Mouse (Mus musculus): ENCODE data around the gene Nipal3.
A peak's percentile ranks its signal among the peaks of the same experiment; 100 is the strongest.

Gene Nipal3

DNA sequence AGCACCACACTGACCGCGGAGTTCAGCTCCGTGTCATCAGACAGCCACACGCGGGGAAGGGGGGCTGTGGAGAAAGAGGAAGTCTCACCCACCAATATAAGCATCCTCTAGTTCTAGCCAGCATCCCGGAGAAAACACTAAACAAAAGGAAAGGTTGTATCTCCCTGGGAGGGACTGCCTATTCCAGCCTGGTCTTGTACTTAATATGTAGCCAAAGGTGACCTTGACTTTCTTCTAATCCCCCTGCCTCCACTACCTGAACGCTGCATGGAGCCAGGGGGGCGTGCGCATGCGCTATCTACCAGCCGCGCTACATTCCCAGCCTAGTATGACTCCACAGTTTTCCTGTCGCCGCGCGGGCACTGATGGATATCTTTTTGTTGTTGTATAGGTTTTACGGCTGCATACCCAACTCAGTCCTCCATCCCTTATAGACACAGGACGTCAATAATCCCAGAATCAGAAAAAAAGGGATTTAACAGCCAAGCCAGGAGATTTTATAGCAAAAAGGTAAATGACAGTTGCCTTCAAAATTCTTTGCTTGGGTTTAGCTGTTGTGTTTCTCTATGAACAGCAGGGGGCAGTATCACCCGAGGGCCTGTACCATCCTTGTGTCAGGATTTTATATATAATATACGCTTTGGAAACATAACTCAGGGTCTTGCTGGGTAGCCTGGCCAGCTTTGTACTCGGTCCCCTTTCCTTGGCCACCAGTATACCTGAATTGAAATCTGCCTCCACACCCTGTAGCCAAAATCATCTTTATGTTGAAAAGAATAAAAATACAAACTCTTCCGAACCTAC, 12.9 kb upstream of the Nipal3 start:
- no peak for DNase-seq (ENCODE audit: low read depth in 2 of 2, low spot score in 2 of 2)

DNA sequence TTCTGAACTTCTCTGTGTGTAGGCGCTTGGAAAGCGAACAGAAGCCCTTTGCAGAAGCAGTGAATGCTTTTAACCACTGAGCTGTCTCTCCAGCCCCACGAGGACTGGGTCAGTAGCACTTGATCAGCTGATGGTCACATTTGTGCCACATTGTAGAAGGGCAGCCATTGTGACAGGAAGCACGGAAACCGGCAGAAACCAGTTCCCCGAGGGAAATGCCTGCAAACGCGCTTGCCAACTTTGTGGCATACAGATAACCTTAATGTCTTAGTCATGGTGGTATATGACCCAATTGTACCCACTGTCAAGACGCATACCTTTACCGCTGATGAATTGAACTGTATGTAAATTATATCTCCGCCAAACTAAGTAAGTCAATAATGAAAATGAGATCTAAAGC, 11.0 kb upstream of the Nipal3 start:
- DNase-seq (ENCODE audit: low read depth in 2 of 2, low spot score in 2 of 2) = no peak

DNA sequence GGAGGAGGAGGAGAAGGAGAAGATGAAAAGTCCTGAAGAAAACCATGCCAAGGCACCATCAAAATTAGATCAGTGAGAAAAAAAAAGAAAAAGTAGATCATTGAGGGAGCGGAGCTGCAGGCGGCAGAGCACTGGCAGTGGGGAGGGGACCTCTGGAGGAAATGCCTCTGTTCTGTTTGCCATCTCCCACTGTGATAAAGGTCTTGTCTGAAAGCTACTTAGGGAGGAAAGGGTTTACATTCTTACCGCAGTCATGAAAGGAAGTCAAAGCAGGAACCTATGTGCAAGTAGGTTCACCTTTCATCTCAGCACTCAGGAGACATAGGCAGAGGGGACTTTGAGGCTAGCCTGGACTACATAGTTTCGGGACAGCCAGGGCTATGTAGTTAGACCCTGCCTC, 6.7 kb upstream of the Nipal3 start:
- DNase-seq (ENCODE audit: low read depth in 2 of 2, low spot score in 2 of 2) = no peak

DNA sequence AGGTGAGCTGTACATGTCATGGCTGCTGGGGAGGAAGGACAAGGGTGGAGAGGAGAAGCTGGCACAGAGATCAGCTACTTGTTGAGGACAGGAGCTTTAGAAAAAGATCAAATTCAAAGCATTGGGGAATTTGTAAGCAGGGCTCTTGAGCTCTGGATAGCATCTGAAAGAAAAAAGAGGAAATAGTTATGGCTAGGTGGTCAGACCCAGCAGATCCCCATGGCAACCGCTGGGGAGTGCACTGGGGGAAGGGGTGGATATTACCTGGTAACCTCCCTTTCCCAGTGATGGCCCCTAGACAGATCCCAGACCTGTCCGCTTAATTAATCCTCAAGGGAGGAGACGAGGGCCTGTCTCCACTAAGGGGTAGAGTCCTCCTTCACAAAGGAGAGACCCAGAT, 5.0 kb upstream of the Nipal3 start:
- no peak for DNase-seq (ENCODE audit: low read depth in 2 of 2, low spot score in 2 of 2)

DNA sequence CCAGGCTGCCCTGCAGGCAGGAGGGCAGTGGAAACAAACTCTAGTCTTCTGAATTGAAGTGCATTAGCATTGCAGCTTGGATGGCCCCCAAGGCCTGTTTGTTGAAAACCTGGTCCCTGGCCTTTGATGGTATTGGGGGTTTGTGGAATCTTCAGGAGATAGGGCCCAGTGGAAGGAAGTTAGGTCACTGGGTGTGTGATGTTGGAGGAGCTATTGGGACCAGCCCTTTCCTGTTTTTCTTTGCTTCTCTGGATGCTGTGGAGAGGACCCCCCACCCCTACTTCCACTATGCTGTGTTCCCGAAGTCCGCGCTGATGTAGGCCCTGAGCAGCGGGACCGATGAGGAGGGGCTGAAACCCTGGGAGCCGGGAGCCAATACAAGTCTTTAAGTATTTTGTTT, 3.3 kb upstream of the Nipal3 start:
- no peak for DNase-seq (ENCODE audit: low read depth in 2 of 2, low spot score in 2 of 2)

DNA sequence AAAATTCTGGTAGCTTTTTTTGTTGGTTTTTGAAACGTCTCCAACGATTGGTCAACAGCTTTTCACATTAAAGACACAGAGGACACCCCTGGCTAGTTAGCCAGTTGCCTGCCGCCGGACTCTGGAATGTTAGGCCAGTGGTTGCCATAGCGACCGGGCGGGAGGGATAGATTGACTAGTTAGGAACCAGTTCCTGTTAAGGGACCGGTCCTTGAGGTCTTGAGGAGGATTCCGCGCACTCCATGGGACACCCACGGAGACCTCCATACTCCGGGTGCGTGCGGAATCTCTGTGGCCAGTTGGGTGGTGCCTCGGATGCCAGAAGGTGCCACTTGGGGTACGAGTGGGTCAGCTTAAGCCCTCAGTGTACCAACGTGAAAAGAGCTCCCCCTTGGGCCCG, 972 bp upstream of the Nipal3 start:
- DNase-seq (ENCODE audit: low read depth in 2 of 2, low spot score in 2 of 2) = no peak

DNA sequence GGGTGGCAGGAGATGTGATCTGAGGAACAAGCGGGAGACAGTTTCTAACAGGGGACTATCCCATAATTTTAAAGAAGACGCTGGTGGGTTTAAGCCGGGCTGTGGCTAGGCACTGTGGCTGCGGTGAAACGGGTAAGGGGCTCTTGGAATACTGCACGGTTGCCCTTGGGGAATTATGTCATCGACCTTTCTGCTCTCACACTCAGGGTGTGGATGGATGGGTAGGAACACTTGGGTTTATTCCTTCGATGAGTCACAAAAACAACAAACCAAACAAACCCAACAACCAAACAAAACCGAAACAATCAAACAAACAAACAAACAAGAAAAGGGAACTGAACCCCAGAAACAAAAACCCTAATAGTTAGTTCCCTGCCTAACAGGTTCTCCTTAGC, 556 bp upstream of the Nipal3 start:
- DNase-seq (ENCODE audit: low read depth in 2 of 2, low spot score in 2 of 2) = no peak

DNA sequence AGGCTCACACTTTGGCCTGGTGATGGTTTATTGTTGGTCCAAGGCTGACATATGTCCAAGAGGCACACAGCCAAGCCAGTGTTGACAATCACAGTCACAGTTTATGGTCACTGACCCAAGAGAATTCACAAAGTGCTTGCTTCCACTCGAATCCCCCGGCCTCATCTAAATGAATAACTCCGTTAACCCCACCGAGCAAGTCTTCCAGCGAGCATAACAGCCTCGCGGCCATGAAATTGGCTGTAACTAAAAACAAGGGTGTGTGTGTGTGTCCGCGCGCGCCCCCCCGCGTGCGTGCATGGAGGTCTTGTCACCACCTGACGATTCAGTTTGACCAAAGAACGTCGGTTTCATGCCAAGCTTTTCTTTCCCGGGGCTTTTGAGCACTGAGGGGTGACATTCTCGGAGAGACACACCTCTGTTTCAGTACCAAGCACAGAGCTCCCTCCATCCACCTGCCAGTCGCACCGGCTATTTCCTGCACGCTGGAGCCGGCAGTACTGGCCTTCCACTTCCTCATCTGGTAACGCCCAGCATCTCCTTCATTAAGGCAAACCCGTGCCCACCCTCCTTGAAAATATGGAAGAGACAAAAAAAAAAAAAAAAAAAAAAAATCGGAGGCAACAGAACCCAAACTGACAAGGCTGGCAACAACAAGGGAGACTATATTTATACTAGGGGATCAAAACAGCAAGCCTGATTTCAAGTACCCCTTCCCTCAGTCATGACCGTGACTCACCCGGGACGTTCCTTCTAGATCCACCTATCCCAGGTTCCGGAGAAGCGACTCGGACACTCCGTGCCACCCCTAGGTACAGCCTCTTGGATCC, 932 bp downstream of the Nipal3 start:
- DNase-seq (ENCODE audit: low read depth in 2 of 2, low spot score in 2 of 2) = no peak

DNA sequence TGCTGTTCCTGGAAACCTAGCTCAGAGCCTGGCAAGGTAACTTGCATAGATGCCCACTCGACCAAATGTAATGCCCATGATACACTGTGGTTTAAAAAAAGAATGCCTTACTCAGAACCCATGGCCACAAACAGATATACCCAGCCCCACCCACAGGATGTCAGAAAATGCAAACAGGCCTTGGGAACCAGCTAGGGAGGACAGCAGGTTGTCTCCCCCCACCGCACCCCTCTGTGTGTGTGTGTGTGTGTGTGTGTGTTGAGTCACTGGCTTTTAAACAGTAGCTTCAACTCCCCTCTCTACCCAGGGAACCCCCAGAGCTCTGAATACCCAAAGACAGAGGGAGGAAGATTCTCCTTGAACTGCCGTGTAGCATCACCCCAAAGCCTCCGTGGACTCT, 1.6 kb downstream of the Nipal3 start:
- DNase-seq (ENCODE audit: low read depth in 2 of 2, low spot score in 2 of 2) = no peak

DNA sequence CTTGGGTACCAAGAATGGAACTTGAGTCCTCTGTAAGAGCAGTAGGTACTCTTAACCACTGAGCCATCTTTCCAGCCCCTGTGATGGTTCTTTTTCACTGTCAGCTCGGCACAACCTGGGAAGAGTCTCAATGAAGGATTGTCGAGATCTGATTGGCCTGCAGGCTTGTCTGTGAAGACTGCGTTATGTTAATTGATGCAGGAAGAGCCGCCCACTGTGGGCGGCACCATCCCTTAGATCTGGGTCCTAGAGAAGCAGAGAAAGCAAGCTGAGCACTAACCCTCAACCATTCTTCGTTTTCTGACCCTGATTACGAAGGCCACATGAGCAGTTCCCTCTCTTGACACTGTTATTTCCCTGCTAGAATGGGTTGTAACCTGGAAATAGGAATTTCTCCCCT, 5.6 kb downstream of the Nipal3 start:
- DNase-seq (ENCODE audit: low read depth in 2 of 2, low spot score in 2 of 2) = no peak

DNA sequence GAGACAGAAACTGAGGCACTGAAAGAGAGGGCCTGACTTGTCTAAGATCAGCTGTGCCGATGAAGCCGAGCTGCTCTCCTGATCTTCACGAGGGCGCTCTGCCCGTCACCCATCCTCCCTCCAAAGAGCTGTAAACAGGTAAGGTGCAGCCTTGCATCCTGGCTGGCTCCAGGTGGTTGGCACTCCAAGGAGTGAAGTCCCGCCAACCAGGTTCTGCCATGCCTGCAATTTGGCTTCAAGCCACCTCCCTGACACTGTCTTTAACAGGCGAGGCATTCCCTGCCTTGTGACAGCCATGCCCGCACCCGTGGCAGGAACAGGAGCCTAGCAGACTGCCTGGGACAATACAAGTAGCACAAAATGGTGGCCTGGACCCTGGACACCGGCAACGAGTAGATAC, 8.5 kb downstream of the Nipal3 start:
- no peak for DNase-seq (ENCODE audit: low read depth in 2 of 2, low spot score in 2 of 2)

DNA sequence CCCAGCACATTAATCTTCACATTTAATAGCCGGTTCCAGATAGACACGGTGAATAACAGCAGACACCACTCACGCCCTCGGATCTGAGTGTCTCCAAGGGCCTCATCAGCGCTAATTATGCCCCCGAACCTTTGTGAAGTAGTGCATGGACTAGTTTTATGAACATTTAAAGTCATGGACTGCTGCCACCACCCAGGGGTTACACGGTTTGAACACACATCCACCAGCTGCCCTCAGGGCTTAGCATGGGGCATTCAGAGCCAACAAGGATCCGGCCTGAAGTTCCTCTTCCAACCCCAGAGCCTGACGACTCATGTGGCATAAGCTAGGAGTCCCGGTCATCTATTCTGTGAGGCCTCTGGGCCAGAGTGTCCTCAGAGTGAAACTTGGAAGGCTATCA, 9.8 kb downstream of the Nipal3 start:
- DNase-seq (ENCODE audit: low read depth in 2 of 2, low spot score in 2 of 2) = no peak

DNA sequence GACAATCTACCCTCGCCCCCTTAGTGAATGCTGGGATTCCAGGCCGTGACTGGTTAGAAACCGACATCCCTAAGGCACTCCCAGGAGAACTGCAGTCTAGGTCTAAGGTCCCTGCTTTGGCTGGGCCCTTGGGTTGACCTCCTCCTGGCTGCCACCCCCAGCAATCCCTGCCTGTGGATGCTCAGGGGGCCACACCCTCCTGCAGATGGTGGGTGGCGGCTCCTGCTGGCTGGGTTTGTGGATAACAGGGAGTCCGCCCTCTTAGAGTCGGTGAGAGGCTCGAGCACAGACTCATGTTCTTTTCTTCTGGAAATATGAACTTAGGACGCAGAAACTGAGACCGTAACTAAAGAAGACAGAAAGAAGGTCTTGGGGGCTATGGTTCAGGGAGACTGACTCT, 14.5 kb downstream of the Nipal3 start:
- DNase-seq (ENCODE audit: low read depth in 2 of 2, low spot score in 2 of 2) = no peak

DNA sequence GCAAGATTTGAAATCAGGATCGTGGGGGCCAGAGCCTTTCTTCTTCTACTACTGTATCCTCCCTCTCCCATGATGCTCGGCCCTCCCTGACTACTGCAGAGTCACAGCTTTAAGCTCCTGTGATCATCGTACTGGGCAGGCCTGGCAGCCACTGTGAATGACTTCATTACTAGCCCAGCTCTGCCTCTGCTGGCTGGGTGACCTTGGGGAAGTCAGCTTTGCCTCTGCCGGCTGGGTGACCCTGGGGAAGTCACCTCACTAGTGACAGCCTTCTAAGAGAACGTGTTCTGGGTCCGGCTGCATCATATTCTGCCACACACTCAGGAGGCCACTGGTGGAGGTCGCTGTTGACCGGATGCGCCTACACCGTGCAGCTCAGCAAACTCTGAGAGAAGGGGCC, 17.0 kb downstream of the Nipal3 start:
- DNase-seq (ENCODE audit: low read depth in 2 of 2, low spot score in 2 of 2) = no peak

DNA sequence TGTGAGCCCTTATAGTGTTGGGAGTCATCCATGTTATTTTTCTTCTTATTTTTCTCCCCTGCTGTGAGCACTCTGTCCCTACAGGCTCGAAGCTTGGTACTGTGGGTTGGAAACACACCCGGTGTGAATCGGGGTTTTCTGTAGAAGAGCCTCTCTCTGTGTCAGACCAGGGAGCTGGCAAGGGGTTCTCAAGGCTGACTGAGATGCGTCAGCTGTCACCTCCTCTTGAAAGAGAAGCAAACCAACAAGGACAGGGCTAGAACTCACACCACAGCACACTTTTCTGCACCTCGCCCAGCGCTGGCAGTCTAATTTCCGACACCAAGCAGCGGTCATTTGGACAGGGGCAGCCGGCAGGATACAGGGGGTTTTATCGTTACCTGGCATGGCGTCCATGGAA, 31.4 kb downstream of the Nipal3 start:
- no peak for DNase-seq (ENCODE audit: low read depth in 2 of 2, low spot score in 2 of 2)

DNA sequence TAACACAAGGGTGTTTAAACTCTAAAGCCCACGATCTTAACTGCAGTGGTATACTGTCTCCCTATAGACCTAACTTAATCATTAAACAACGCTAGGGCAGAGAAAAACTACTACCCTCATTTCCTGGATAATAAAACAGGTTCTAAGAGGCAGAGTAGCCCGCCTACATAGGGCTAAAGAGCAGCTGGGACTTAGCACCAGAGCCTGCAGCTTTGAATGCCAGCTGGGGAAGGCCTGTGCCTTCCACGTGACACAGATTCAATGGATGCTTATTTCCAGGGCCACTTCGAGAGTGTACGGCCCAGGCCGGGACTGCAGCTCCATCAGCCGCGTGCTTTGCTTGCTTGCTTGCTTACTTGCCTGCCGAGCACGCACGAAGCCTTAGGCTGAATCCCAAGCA, 41.3 kb downstream of the Nipal3 start:
- no peak for DNase-seq (ENCODE audit: low read depth in 2 of 2, low spot score in 2 of 2)

DNA sequence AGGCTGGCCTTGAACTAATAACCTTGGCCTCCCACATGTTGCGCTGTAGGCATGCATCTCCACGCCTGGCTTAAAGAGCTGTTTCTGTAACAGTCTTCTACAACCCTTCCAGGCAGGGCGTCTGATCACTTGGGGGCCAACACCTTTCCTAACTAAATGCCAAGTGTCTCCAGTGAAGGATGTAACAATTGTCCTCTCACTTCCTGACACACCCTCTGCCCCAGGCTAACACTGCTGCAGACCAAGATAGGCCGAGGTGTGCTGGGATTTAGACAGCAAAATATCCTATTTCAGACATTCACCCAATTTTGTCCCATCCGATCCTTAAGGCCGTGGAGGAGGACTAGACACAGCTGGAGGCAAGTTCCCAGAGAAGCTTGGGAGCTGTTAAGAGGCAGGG, 41.7 kb downstream of the Nipal3 start:
- no peak for DNase-seq (ENCODE audit: low read depth in 2 of 2, low spot score in 2 of 2)

DNA sequence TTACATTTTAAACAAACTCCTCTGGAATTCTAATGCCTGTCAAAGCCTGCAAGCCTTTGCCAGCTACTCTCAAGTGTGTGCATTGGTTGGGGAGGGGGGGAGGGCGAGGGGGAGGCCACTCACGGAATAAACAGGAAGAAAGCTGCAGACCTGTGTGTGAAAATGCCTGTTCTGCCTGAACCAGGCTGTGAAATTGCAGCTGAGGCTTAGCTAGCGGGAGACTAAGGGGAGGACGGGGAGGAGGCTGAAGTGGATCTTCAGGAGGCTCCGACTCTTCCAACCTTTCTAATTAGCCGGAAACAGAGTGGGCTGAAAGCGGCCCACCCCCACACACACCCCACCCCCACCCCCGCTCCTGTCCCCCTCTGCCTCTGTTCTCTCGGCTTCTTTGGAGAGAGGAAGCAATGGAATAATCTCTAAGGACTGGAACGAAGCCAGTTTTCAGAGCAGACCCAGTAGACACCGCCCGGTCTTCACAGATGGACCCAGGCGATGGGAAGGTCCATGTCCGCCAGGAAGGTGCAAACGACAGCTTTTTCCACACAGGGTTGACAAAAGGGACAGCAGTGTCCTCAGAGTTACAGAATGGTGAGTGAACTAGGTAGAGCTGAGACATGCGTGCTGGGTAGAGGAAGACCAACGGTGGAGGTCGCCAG, 43.4 kb downstream of the Nipal3 start:
- DNase-seq (ENCODE audit: low read depth in 2 of 2, low spot score in 2 of 2) = no peak

DNA sequence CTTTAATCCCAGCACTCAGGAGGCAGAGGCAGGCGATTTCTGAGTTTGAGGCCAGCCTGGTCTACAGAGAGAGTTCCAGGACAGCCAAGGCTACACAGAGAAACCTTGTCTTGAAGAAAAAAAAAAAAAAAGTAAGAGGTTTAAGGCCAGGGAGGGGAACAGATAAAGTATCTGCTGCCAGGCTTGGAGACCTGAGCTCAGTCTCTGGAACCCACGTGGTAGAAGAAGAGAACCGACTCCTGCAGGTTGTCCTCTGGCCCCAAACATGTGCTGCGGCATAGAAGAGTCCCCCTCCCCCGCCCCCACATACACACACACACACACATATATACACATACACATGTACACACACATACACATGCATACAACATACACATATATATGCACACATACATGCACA, 52.4 kb downstream of the Nipal3 start:
- no peak for DNase-seq (ENCODE audit: low read depth in 2 of 2, low spot score in 2 of 2)

DNA sequence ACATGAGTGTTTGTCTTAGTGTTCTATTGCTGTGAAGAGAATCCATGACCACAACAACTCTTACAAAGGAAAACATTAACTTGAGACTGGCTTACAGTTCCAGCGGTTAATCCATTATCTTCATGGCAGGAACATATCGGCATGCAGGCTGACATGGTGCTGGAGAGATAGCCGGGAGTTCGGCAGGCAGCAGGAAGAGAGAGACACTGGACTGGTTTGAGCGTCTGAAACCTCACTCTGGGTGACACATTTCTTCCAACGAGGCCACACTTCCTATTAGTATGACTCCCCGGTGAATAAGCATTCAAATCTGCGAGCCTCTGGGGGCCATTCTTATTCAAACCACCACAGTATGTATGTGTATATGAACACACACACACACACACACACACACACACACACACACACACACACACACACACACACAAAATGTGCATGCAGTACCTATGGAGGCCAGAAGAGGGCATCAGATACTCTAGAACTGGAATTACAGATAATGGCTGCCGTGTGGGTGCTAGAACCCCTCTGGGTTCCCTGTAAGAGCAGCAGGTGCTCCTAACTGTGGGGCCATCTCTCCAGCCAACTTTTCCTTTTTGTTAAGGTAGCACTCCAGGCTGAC, 54.8 kb downstream of the Nipal3 start:
- peak; percentile 45 to 51 for DNase-seq (ENCODE audit: low read depth in 2 of 2, low spot score in 2 of 2)

DNA sequence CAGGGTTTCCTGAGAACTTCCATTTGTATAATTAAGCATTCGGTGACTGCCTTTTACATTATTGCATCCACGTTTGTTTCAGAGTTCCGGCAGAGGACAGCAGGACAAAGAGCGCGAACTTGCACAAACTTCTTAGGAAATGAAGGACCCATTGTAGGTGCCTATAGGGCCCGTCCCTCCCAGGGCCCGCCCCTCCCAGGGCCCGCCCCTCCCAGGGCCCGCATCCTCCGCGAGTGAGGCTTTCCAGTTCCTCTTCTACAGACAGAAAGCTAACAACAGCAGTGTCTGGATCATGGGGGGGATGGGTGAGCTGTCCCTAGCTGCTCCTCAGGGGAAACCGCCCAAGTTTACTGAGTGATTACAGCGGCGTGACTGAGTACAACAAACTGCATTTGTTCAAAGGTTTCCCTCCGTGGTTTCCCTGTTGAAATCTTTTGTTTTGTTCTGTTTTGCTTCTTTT, 55.6 kb downstream of the Nipal3 start:
- DNase-seq (ENCODE audit: low read depth in 2 of 2, low spot score in 2 of 2) = peak; percentile 43 to 66

DNA sequence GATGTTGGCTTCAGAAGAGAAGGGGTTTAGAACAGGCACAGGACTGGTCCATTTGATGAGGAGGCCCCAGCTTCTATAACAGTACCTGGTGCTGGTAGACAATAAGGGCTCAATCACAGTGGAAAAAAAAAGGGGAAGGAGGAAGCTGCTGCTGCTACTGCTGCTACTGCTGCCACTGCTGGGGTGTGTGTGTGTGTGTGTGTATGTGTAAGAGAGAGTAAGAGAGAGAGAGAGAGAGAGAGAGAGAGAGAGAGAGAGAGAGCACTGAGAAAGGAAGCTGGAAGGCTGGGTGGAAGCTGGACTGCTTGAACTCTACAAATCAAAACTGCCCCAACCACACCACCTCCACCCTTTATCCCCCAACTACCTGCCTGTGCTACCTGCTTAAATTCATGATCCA, 56.9 kb downstream of the Nipal3 start:
- DNase-seq (ENCODE audit: low read depth in 2 of 2, low spot score in 2 of 2) = no peak
